Mouse (Mus musculus): Measurements from ENCODE around the gene Farp2.

The Farp2 gene

GRCm38 (mm10) chr1:93563224-93563623, 51.3 kb downstream of the Farp2 start:
- DNase-seq (ENCODE audit: low spot score in 2 of 2): no peak

- DNase-seq (ENCODE audit: low spot score in 2 of 2): no peak
These were observed 51.8 kb downstream of the Farp2 start for GRCm38 (mm10) chr1:93563649-93564048.

GRCm38 (mm10) chr1:93564781-93565180, 52.9 kb downstream of the Farp2 start:
- DNase-seq (ENCODE audit: low spot score in 2 of 2): no peak

- DNase-seq (ENCODE audit: low spot score in 2 of 2): no peak
These were observed 55.1 kb downstream of the Farp2 start for GRCm38 (mm10) chr1:93567013-93567412.

GRCm38 (mm10) chr1:93567717-93568497, 56.0 kb downstream of the Farp2 start:
- no peak for DNase-seq (ENCODE audit: low spot score in 2 of 2)

- DNase-seq (ENCODE audit: low spot score in 2 of 2): no peak
These were observed 65.2 kb downstream of the Farp2 start for GRCm38 (mm10) chr1:93577066-93577465.

GRCm38 (mm10) chr1:93577861-93578260, 66.0 kb downstream of the Farp2 start:
- no peak for DNase-seq (ENCODE audit: low spot score in 2 of 2)

- no peak for DNase-seq (ENCODE audit: low spot score in 2 of 2)
These were observed 69.7 kb downstream of the Farp2 start for GRCm38 (mm10) chr1:93581545-93581944.

- no peak for DNase-seq (ENCODE audit: low spot score in 2 of 2)
These were observed 76.5 kb downstream of the Farp2 start for GRCm38 (mm10) chr1:93588346-93588745.

- DNase-seq (ENCODE audit: low spot score in 2 of 2): no peak
These were observed 82.1 kb downstream of the Farp2 start for GRCm38 (mm10) chr1:93593960-93594359.

GRCm38 (mm10) chr1:93595916-93596315, 84.0 kb downstream of the Farp2 start:
- DNase-seq (ENCODE audit: low spot score in 2 of 2): no peak

- DNase-seq (ENCODE audit: low spot score in 2 of 2): no peak
These were observed 91.0 kb downstream of the Farp2 start for GRCm38 (mm10) chr1:93602911-93603310.

- no peak for DNase-seq (ENCODE audit: low spot score in 2 of 2)
These were observed 92.0 kb downstream of the Farp2 start for GRCm38 (mm10) chr1:93603921-93604320.

- no peak for DNase-seq (ENCODE audit: low spot score in 2 of 2)
These were observed 95.5 kb downstream of the Farp2 start for GRCm38 (mm10) chr1:93607090-93608083.

- DNase-seq (ENCODE audit: low spot score in 2 of 2): no peak
These were observed 96.9 kb downstream of the Farp2 start for GRCm38 (mm10) chr1:93608696-93609245.

GRCm38 (mm10) chr1:93609762-93610161, 97.9 kb downstream of the Farp2 start:
- DNase-seq (ENCODE audit: low spot score in 2 of 2): no peak

- DNase-seq (ENCODE audit: low spot score in 2 of 2): no peak
These were observed 106.3 kb downstream of the Farp2 start for GRCm38 (mm10) chr1:93618059-93618748.

- DNase-seq (ENCODE audit: low spot score in 2 of 2): no peak
These were observed 107.1 kb downstream of the Farp2 start for GRCm38 (mm10) chr1:93618948-93619347.

- DNase-seq (ENCODE audit: low spot score in 2 of 2): no peak
These were observed 112.6 kb downstream of the Farp2 start for GRCm38 (mm10) chr1:93624502-93624901.

GRCm38 (mm10) chr1:93630796-93631195, 118.9 kb downstream of the Farp2 start:
- no peak for DNase-seq (ENCODE audit: low spot score in 2 of 2)

GRCm38 (mm10) chr1:93632723-93633122, 120.8 kb downstream of the Farp2 start:
- DNase-seq (ENCODE audit: low spot score in 2 of 2): no peak

- DNase-seq (ENCODE audit: low spot score in 2 of 2): no peak
These were observed 122.6 kb downstream of the Farp2 start for GRCm38 (mm10) chr1:93634481-93634891.
